Mouse (Mus musculus) heart, adult 2 months (tissue): ENCODE results near the gene Pes1.

Experiments used
- CTCF ChIP-seq: fragments of 200-600 bp; IDR thresholded peaks from 2 replicates; pipeline ENCODE4 v1.8.1; 2022; ENCODE audit warnings: antibody characterized with exemption, mild to moderate bottlenecking, moderate library complexity
- POLR2A ChIP-seq: fragments of 200-500 bp; IDR thresholded peaks from 2 replicates; pipeline ENCODE4 v1.6.1; 2011; ENCODE audit warnings: mild to moderate bottlenecking, low read depth, low read length, control low read depth; ENCODE audit not compliant: insufficient read depth

- TF ChIP-seq POLR2A (no peak), CTCF (no peak)
Measured at GRCm38 (mm10) chr11:3993914-3994313, 30.1 kb downstream of the Pes1 start.
